Mouse (Mus musculus) hindbrain, embryonic 11.5 days (tissue): ENCODE data around the gene Plcxd1. TPM values are rescaled to one million over a fixed set of nuclear protein-coding genes. Genes with fewer than 3 reads are reported as not detected.

Experiments used
- ATAC-seq: fragments of 200-750 bp; cut with Nextera tagmentation; 2 replicates; pipeline ENCODE4 v1.8.0; 2017; ENCODE audit warnings: mild to moderate bottlenecking, moderate TSS enrichment, moderate library complexity; ENCODE audit not compliant: low FRiP score
- DNase-seq: peaks from one replicate; pipeline ENCODE4 v3.0.0-alpha.2; 2015; ENCODE audit warnings: low spot score
- H3K27ac ChIP-seq: fragments of 300-500 bp; sonication (generic); 2 replicates; pipeline ENCODE4 v1.5.1; 2014; ENCODE audit warnings: mild to moderate bottlenecking, low read depth, low read length
- H3K27me3 ChIP-seq: fragments of 300-500 bp; sonication (generic); 2 replicates; pipeline ENCODE4 v1.6.1; 2014; ENCODE audit warnings: mild to moderate bottlenecking, low read length, moderate library complexity, mixed read lengths; ENCODE audit not compliant: control insufficient read depth, insufficient read depth
- H3K36me3 ChIP-seq: fragments of 300-500 bp; sonication (generic); 2 replicates; pipeline ENCODE4 v1.6.1; 2014; ENCODE audit warnings: mild to moderate bottlenecking, low read length, moderate library complexity, mixed read lengths; ENCODE audit not compliant: control insufficient read depth, insufficient read depth
- H3K4me1 ChIP-seq: fragments of 300-500 bp; sonication (generic); replicated peaks from 2 replicates; pipeline ENCODE4 v1.6.1; 2014; ENCODE audit warnings: low read length, mixed read lengths; ENCODE audit not compliant: control insufficient read depth, insufficient read depth
- H3K4me2 ChIP-seq: fragments of 300-500 bp; sonication (generic); replicated peaks from 2 replicates; pipeline ENCODE4 v1.6.1; 2014; ENCODE audit warnings: mild to moderate bottlenecking, low read depth, low read length
- H3K4me3 ChIP-seq: fragments of 300-500 bp; sonication (generic); 2 replicates; pipeline ENCODE4 v1.5.1; 2014; ENCODE audit warnings: low read depth, low read length
- H3K9ac ChIP-seq: fragments of 300-500 bp; sonication (generic); 2 replicates; pipeline ENCODE4 v1.6.1; 2014; ENCODE audit warnings: low read depth, low read length
- H3K9me3 ChIP-seq: fragments of 300-500 bp; sonication (generic); 2 replicates; pipeline ENCODE4 v1.6.1; 2016; ENCODE audit warnings: low read length; ENCODE audit not compliant: control insufficient read depth
- WGBS: fragments of 180-500 bp; shearing (Covaris S2); extraction: QIAGEN DNeasy Blood & Tissue Kit; methylation state at CpG from one replicate; pipeline ENCODE4 v1.1.7; 2014; 5-methylcytosine and 5-hydroxymethylcytosine counted together
- polyA plus RNA-seq: library from polyadenylated mRNA; unstranded; fragments of >200 nt; fragmentation: Nextera tagmentation; extraction: Ambion mirVana; gene quantifications from 2 replicates; pipeline ENCODE4 v1.2.1, GENCODE M21; 2014

Gene Plcxd1
- polyA plus RNA-seq, 1 experiment from 2014 or later, result 0.76 TPM

DNA sequence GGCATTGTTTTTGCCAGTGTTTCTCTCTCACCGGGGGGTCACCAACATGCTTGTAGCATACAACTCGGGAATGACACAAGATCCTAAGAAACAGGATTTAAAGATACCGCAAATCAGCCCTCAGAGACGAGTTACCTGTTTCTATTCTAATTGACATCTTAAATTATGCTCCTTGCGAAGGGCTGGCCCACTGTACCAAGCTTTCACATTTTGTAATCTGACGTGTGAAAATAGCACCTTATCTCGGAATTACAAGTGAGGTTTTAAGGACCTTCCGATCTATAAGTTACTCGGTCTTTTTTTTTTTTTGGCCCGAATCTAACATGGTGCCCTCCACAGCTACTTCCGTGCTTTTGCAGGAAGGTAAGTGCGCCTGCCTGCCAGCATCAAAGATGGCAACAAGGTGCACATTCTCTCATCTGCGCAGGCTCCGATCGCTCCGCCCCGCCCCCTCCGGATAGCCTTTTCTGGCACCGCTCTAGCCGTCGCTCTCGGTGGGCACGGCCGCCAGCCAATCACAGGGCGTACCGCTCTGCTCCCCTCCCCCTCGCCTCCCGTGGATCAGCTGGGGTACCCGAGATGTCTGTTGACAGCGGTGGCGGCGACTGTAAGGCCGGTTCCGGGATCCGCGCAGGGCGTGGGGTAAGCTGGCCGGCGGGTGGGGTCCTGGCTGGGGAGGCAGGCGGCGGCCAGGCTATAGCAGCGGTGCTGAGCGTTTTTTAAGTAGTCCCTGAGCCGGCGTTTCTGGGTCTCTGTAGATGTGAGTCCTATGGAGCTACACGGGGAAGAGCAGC is 35.7 kb downstream of the Plcxd1 start, which contains the start of gene Chfr:
Gene Chfr, plus strand, starts transcription at position 550 of the 794 bp plus-strand sequence.
- H3K27ac ChIP-seq, result peak within 1 kb of the TSS; percentile 54
- H3K27me3 ChIP-seq, result no peaks in the 10 kb centered on the region
- peak; percentile 100 for ATAC-seq

GRCm38 (mm10) chr5:110136087-110136464 is 36.3 kb downstream of the Plcxd1 start:
- no peaks in the 10 kb centered on the region for H3K4me1 ChIP-seq
- WGBS, result 8% methylated on average over 18 of the region's 18 CpGs
- peak overlapping the region; percentile 54 for H3K27ac ChIP-seq

More for the DNA sequence above, 35.7 kb downstream of the Plcxd1 start, which contains the start of gene Chfr:
- peak within 1 kb of the TSS; percentile 75 for H3K9ac ChIP-seq
- DNase-seq, result peak; percentile 98
- 3% methylated on average over 46 of the region's 46 CpGs for WGBS
- no peaks in the 10 kb centered on the region for H3K9me3 ChIP-seq
- peak within 1 kb of the TSS; percentile 85 for H3K4me3 ChIP-seq
- peaks cover 4% of the 10 kb centered on the region; the same call in 1 of the 2 replicates for H3K36me3 ChIP-seq
- peak within 1 kb of the TSS; percentile 71 for H3K4me2 ChIP-seq
- no peaks in the 10 kb centered on the region for H3K4me1 ChIP-seq

DNA sequence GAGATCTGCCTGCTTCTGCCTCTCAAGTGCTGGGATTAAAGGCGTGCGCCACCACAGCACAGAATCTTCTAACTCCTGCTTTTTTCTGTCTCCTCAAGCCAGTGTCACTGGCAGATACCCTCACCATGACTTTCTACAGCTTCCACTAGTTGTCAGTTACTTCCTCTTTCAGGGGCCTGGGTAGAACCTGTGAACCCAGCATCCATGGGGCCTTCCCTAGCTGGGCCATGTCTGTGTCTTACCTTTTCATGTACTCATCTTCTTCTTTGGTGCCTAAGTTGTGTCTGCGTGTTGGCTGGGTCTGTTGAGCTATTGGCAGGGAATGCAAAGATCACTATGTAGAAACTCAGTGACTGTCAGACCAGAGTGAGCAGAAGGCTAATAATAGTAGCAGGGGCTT is 38.0 kb downstream of the Plcxd1 start:
- Histone ChIP-seq H3K4me2 (no peak overlapping the region), H3K4me1 (no peaks in the 10 kb centered on the region), H3K9ac (no peak overlapping the region), H3K9me3 (no peaks in the 10 kb centered on the region), H3K4me3 (no peak overlapping the region), H3K27me3 (no peaks in the 10 kb centered on the region), H3K36me3 (0 out of 2 replicates have a peak, but pooled peaks cover 2% of the 10 kb centered on the region), H3K27ac (no peak overlapping the region)
- DNase-seq, result no peak
- no peak for ATAC-seq
- 91% methylated on average over 3 of the region's 3 CpGs for WGBS

More at GRCm38 (mm10) chr5:110136087-110136464, 36.3 kb downstream of the Plcxd1 start:
- H3K4me3 ChIP-seq, result peak overlapping the region; percentile 85
- H3K27me3 ChIP-seq, result no peaks in the 10 kb centered on the region
- peak overlapping the region; percentile 75 for H3K9ac ChIP-seq
- peak; percentile 47; the same call in 1 of the 2 replicates for ATAC-seq
- H3K9me3 ChIP-seq, result no peaks in the 10 kb centered on the region
- no peaks in the 10 kb centered on the region for H3K36me3 ChIP-seq
- peak overlapping the region; percentile 71 for H3K4me2 ChIP-seq
- no peak for DNase-seq

- Histone ChIP-seq H3K4me1 (no peaks in the 10 kb centered on the region), H3K4me2 (no peak overlapping the region), H3K27me3 (no peaks in the 10 kb centered on the region), H3K9me3 (no peaks in the 10 kb centered on the region), H3K27ac (no peak overlapping the region), H3K9ac (no peak overlapping the region), H3K4me3 (no peak overlapping the region), H3K36me3 (0 out of 2 replicates have a peak, but pooled peaks cover 2% of the 10 kb centered on the region)
- DNase-seq (no peak), ATAC-seq (no peak)
- WGBS, result 97% methylated on average over 3 of the region's 3 CpGs
These were observed 39.6 kb downstream of the Plcxd1 start for GRCm38 (mm10) chr5:110139325-110139724.

GRCm38 (mm10) chr5:110140424-110140823 is 40.7 kb downstream of the Plcxd1 start:
- no peak overlapping the region for H3K9ac ChIP-seq
- ATAC-seq, result no peak
- WGBS, result 96% methylated on average over 7 of the region's 7 CpGs

GRCm38 (mm10) chr5:110142309-110142708 is 42.5 kb downstream of the Plcxd1 start:
- ATAC-seq, result no peak
- H3K9ac ChIP-seq, result no peak overlapping the region
- 0 out of 2 replicates have a peak, but pooled peaks cover 5% of the 10 kb centered on the region for H3K36me3 ChIP-seq

More at GRCm38 (mm10) chr5:110140424-110140823, 40.7 kb downstream of the Plcxd1 start:
- Histone ChIP-seq H3K27ac (no peak overlapping the region), H3K9me3 (no peaks in the 10 kb centered on the region), H3K27me3 (no peaks in the 10 kb centered on the region), H3K4me1 (no peaks in the 10 kb centered on the region), H3K36me3 (0 out of 2 replicates have a peak, but pooled peaks cover 2% of the 10 kb centered on the region), H3K4me2 (no peak overlapping the region), H3K4me3 (no peak overlapping the region)
- no peak for DNase-seq

DNA sequence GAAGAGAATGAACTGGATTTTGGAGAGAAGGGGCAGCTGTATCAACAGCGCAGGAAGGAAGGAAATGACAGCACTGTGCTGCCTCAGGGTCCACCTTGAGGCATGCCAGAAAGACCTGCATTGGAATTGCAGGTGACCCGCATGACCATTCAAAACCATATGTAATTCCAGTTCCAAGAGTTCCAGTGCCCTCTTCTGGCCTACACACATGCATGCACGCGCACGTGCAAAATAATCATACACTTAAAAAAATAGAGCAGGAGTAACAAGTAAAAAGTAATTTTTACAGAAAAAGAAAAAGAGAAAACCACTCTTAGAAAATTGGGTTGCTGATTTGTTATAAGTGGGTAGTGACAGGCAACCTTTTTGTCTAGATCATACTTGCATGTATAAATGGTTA is 43.2 kb downstream of the Plcxd1 start:
- Histone ChIP-seq H3K27me3 (no peaks in the 10 kb centered on the region), H3K9ac (no peak overlapping the region), H3K36me3 (0 out of 2 replicates have a peak, but pooled peaks cover 5% of the 10 kb centered on the region), H3K9me3 (no peaks in the 10 kb centered on the region), H3K4me1 (no peaks in the 10 kb centered on the region), H3K4me3 (no peak overlapping the region), H3K27ac (no peak overlapping the region), H3K4me2 (no peak overlapping the region)
- DNase-seq (no peak), ATAC-seq (no peak)
- WGBS, result 91% methylated on average over 5 of the region's 5 CpGs

More at GRCm38 (mm10) chr5:110142309-110142708, 42.5 kb downstream of the Plcxd1 start:
- H3K4me1 ChIP-seq, result no peaks in the 10 kb centered on the region
- 91% methylated on average over 2 of the region's 2 CpGs for WGBS
- no peak overlapping the region for H3K4me2 ChIP-seq
- no peak for DNase-seq
- H3K4me3 ChIP-seq, result no peak overlapping the region
- no peaks in the 10 kb centered on the region for H3K9me3 ChIP-seq
- no peaks in the 10 kb centered on the region for H3K27me3 ChIP-seq
- no peak overlapping the region for H3K27ac ChIP-seq
